Mouse (Mus musculus) spleen, adult 2 months (tissue): ENCODE data around the gene Dars2.

ENCODE experiments used
- CTCF ChIP-seq: fragments of 200-500 bp; IDR thresholded peaks from 2 replicates; pipeline ENCODE4 v1.5.1; 2011; ENCODE audit warnings: mild to moderate bottlenecking, inconsistent platforms; ENCODE audit not compliant: insufficient read depth, insufficient read length, insufficient replicate concordance; ENCODE audit errors: extremely low read depth
- POLR2A ChIP-seq: fragments of 200-500 bp; IDR thresholded peaks from 2 replicates; pipeline ENCODE4 v1.6.1; 2011; ENCODE audit warnings: low read depth, low read length, inconsistent platforms

DNA sequence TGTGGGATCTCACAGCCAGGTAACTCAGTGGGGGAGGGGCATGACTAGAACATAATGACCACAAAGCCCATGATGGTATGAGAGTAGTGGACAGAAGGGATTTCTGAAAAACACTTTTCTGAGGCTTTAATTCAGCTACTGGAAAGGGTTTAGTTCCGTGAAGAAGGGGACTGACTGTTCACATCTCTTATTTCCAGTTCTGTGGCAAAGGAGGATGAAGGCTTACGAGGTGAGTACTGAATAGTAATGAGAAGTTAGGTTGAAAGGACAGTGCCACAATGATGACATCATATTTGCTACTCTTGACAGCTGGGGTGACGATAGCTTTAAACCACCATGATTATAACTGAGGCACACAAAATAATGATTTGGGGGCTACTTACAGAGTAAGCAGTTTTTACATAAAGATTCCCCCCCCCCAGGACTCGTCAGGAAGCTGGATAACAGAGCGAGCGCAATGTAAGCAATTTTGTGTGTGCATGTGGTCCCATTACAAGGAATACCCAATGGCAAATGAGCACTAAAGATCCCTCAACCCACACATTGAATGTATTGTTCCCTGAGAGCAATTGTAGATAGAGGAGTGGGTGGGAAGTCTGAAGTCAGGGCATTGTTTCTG is 34.6 kb downstream of the Dars2 start:
- TF ChIP-seq CTCF (no peak), POLR2A (no peak)
